In the genomic region with DNA sequence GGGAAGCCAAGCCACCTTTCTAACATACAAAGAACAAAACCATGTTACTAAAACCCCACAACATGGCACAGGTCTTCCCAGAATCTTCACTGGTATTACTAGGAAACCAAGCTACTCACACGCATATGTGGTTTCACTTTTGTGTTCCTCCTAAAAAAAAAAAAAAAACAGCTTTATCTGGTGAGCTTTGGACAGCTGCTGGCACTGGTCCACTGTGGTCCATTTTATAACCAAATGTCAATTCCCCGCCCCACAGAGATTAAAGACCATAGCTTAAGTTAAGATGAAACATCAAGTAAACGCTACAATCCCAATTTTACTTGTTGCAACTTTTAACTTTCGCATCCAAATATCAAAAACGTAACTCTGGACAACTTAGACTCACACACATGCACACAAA, we compare ENCODE assay signal across 25 mouse cellular contexts. TPM values are rescaled to one million over a fixed set of nuclear protein-coding genes. Genes with fewer than 3 reads are reported as not detected.
DNase-seq lines count a peak whose midpoint lies in the region; ATAC-seq and TF ChIP-seq lines count a peak whose summit lies in the region.
"Had no signal": no experiment of that assay in that cellular context is flagged by ENCODE, and none has a peak within 500 bp of the region (broad histone marks: within the 10 kb centered on the region; RNA-seq: fewer than 3 reads in every experiment).

No protein-coding gene starts in this region.

- ATAC-seq in liver, embryonic 11.5 days (replicated peaks; ENCODE audit: low FRiP score), result no peak
- ATAC-seq in hindbrain, embryonic 12.5 days (ENCODE audit: low FRiP score), result no peak
- ATAC-seq: CD4-positive, CD25-positive, alpha-beta regulatory T cell, adult 4 months; forebrain, embryonic 14.5 days; forebrain, embryonic 16.5 days had no signal

- no peak overlapping the region for H3K27ac ChIP-seq in liver, adult 2 months (replicated peaks; ENCODE audit: insufficient read depth, low read depth, low read length)
- H3K27ac ChIP-seq in liver, embryonic 11.5 days (ENCODE audit: low read depth, low read length), result no peak overlapping the region
- no peak overlapping the region for H3K27ac ChIP-seq in hindbrain, embryonic 12.5 days
- H3K27ac ChIP-seq: embryonic facial prominence, embryonic 13.5 days; embryonic facial prominence, embryonic 15.5 days; forebrain, embryonic 10.5 days; forebrain, embryonic 12.5 days had no signal

- peak; percentile 78 for DNase-seq in liver, adult 2 months (ENCODE audit: extremely low read depth, low read depth, low spot score)
- no peak for DNase-seq in liver, embryonic 11.5 days (ENCODE audit: low spot score)
- DNase-seq in large intestine, adult 2 months (ENCODE audit: low read depth, low spot score), result peak; percentile 35
- DNase-seq in c-Kit-positive CD71-positive TER-119-positive erythroid progenitor cells, embryonic 14.5 days (ENCODE audit: low spot score), result no peak
- DNase-seq: adrenal gland, adult 2 months; adrenal gland, postnatal 10 days; adrenal gland, postnatal 25 days; B cell, adult 2 months; cerebellum, adult 11-12 months; cerebellum, adult 2 months; cerebellum, adult 9-10 months; cerebellum, postnatal 10 days; cerebellum, postnatal 25 days; embryo, embryonic 11 days had no signal

- no peak for TF ChIP-seq CTCF in liver, adult 2 months (IDR thresholded peaks at IDR 0.05; ENCODE audit: low read depth, low read length)

- H3K9ac ChIP-seq in liver, adult 2 months (ENCODE audit: low read depth, low read length), result no peak overlapping the region
- H3K9ac ChIP-seq in liver, embryonic 11.5 days (ENCODE audit: low read depth, low read length), result no peak overlapping the region
- no peak overlapping the region for H3K9ac ChIP-seq in hindbrain, embryonic 12.5 days
- H3K9ac ChIP-seq: embryonic facial prominence, embryonic 13.5 days; embryonic facial prominence, embryonic 15.5 days; forebrain, embryonic 12.5 days had no signal

- H3K4me1 ChIP-seq in liver, adult 2 months (ENCODE audit: control insufficient read depth, insufficient read depth, low read length), result peaks cover 9% of the 10 kb centered on the region
- H3K4me1 ChIP-seq in liver, embryonic 11.5 days (replicated peaks; ENCODE audit: control insufficient read depth, insufficient read depth, low read length), result no peaks in the 10 kb centered on the region
- no peaks in the 10 kb centered on the region for H3K4me1 ChIP-seq in hindbrain, embryonic 12.5 days
- H3K4me1 ChIP-seq: embryonic facial prominence, embryonic 13.5 days; embryonic facial prominence, embryonic 15.5 days; forebrain, embryonic 10.5 days; forebrain, embryonic 12.5 days had no signal

- H3K4me2 ChIP-seq in liver, embryonic 11.5 days, result no peak overlapping the region
- H3K4me2 ChIP-seq in hindbrain, embryonic 12.5 days (replicated peaks), result no peak overlapping the region
- H3K4me2 ChIP-seq: embryonic facial prominence, embryonic 13.5 days; embryonic facial prominence, embryonic 15.5 days; forebrain, embryonic 12.5 days had no signal

- TF ChIP-seq POLR2A in liver, adult 2 months (IDR thresholded peaks at IDR 0.05; ENCODE audit: extremely low read depth, insufficient read depth, low read length), result no peak

- H3K9me3 ChIP-seq in liver, embryonic 11.5 days (ENCODE audit: control insufficient read depth, low read length), result no peaks in the 10 kb centered on the region
- H3K9me3 ChIP-seq in hindbrain, embryonic 12.5 days (replicated peaks), result no peaks in the 10 kb centered on the region
- H3K9me3 ChIP-seq: embryonic facial prominence, embryonic 13.5 days; embryonic facial prominence, embryonic 15.5 days; forebrain, embryonic 10.5 days; forebrain, embryonic 12.5 days; G1E had no signal

- no peaks in the 10 kb centered on the region for H3K27me3 ChIP-seq in liver, adult 2 months (ENCODE audit: control insufficient read depth, insufficient read depth, low read length)
- H3K27me3 ChIP-seq in liver, embryonic 11.5 days (replicated peaks; ENCODE audit: control insufficient read depth, insufficient read depth, low read length), result no peaks in the 10 kb centered on the region
- no peaks in the 10 kb centered on the region for H3K27me3 ChIP-seq in hindbrain, embryonic 12.5 days
- H3K27me3 ChIP-seq: CH12.LX; embryonic facial prominence, embryonic 13.5 days; embryonic facial prominence, embryonic 15.5 days; forebrain, embryonic 12.5 days had no signal

- peaks cover 19% of the 10 kb centered on the region for H3K36me3 ChIP-seq in liver, adult 2 months (ENCODE audit: control insufficient read depth, insufficient read depth, low read length)
- H3K36me3 ChIP-seq in liver, embryonic 11.5 days (ENCODE audit: control insufficient read depth, insufficient read depth, low read length), result peaks cover 20% of the 10 kb centered on the region
- H3K36me3 ChIP-seq in hindbrain, embryonic 12.5 days, result peaks cover 59% of the 10 kb centered on the region

- no peak overlapping the region for H3K4me3 ChIP-seq in liver, adult 2 months (ENCODE audit: insufficient read depth, low read depth, low read length)
- H3K4me3 ChIP-seq in liver, embryonic 11.5 days (ENCODE audit: low read depth, low read length), result no peak overlapping the region
- no peak overlapping the region for H3K4me3 ChIP-seq in hindbrain, embryonic 12.5 days
- H3K4me3 ChIP-seq: embryonic facial prominence, embryonic 13.5 days; embryonic facial prominence, embryonic 15.5 days; erythroblast, embryonic 14.5 days; forebrain, embryonic 10.5 days; forebrain, embryonic 12.5 days had no signal

- no peaks in the 10 kb centered on the region for H3K79me2 ChIP-seq in liver, adult 2 months (ENCODE audit: control insufficient read depth, insufficient read depth, low read length)

- WGBS in liver, adult 2 months, result 47% methylated on average over 5 of the region's 5 CpGs
- WGBS in liver, embryonic 11.5 days, result 90% methylated on average over 5 of the region's 5 CpGs
- 49% methylated on average over 5 of the region's 5 CpGs for WGBS in large intestine, adult 2 months
- 96% methylated on average over 5 of the region's 5 CpGs for WGBS in hindbrain, embryonic 12.5 days

RNA-seq across cellular contexts. Expression of a gene that starts 40.0 kb away (rescaled TPM):
- total RNA-seq in liver, adult 2 months (2014; rRNA removed), result 30.2 and 34.9 TPM in 2 replicates
- polyA plus RNA-seq in liver, adult 2 months (2012; rRNA removed), result 15.2 and 17.7 TPM in 2 replicates
- polyA plus RNA-seq in liver, embryonic 11.5 days (2014; fragmentation: Nextera tagmentation; extraction: Ambion mirVana), result 53.7 and 82.8 TPM in 2 replicates
- polyA plus RNA-seq in large intestine, adult 2 months (2012; rRNA removed), result 21.2 and 29.5 TPM in 2 replicates
- 97.7 and 101 TPM in 2 replicates for polyA plus RNA-seq in hindbrain, embryonic 12.5 days (2016; fragmentation: Nextera tagmentation; extraction: Ambion mirVana)

Comparison
In these comparisons a context has a peak if more than half of its experiments do, and no peak if none do; other contexts are left out.
1. DNase-seq: peak in liver, adult 2 months (single experiment) and large intestine, adult 2 months (single experiment); none in liver, embryonic 11.5 days (single experiment) and c-Kit-positive CD71-positive TER-119-positive erythroid progenitor cells, embryonic 14.5 days (single experiment).